8 mouse cellular contexts compared by ENCODE assay signal in genomic region chr10:81600738-81601203, GRCm38 (mm10). TPM values are rescaled to one million over a fixed set of nuclear protein-coding genes. Genes with fewer than 3 reads are reported as not detected.
DNase-seq lines count a peak whose midpoint lies in the region; ATAC-seq and TF ChIP-seq lines count a peak whose summit lies in the region.

TSS of gene Tle6 (minus strand) at chr10:81601073.

- no peak within 1 kb of the TSS for H3K27ac ChIP-seq in bone marrow macrophage, adult 2 months (ENCODE audit: insufficient read depth, low read depth, low read length)
- H3K27ac ChIP-seq in embryonic fibroblast, embryonic 13.5 days (ENCODE audit: insufficient read depth, low read length) = no peak within 1 kb of the TSS
- peak within 1 kb of the TSS; percentile 83 for H3K27ac ChIP-seq in heart, embryonic 10.5 days
- H3K27ac ChIP-seq in kidney, embryonic 15.5 days = peak within 1 kb of the TSS; percentile 91

- H3K4me2 ChIP-seq in kidney, embryonic 15.5 days = peak within 1 kb of the TSS; percentile 57

- WGBS in heart, embryonic 10.5 days = under 1% methylated on average over 28 of the region's 28 CpGs
- under 1% methylated on average over 26 of the region's 28 CpGs for WGBS in kidney, embryonic 15.5 days

- H3K9ac ChIP-seq in kidney, embryonic 15.5 days = no peak within 1 kb of the TSS

- H3K36me3 ChIP-seq in heart, embryonic 10.5 days = no peaks in the 10 kb centered on the region
- no peaks in the 10 kb centered on the region for H3K36me3 ChIP-seq in kidney, embryonic 15.5 days

- ATAC-seq in kidney, embryonic 15.5 days (replicated peaks; ENCODE audit: low FRiP score) = peak; percentile 79
- ATAC-seq in monocyte, adult 5-6 weeks (replicated peaks; ENCODE audit: insufficient number of reproducible peaks, low FRiP score, low TSS enrichment, poor library complexity, severe bottlenecking) = peak; percentile 52

- H3K4me3 ChIP-seq in bone marrow macrophage, adult 2 months (ENCODE audit: insufficient read depth, low read length) = peak within 1 kb of the TSS; percentile 51
- no peak within 1 kb of the TSS for H3K4me3 ChIP-seq in embryonic fibroblast, embryonic 13.5 days (ENCODE audit: insufficient read depth, low read length)
- peak within 1 kb of the TSS; percentile 48 for H3K4me3 ChIP-seq in heart, embryonic 10.5 days
- H3K4me3 ChIP-seq in kidney, embryonic 15.5 days (replicated peaks) = peak within 1 kb of the TSS; percentile 30

- peaks cover 27% of the 10 kb centered on the region for H3K4me1 ChIP-seq in bone marrow macrophage, adult 2 months (ENCODE audit: control insufficient read depth, insufficient read depth, low read length)
- H3K4me1 ChIP-seq in embryonic fibroblast, embryonic 13.5 days (ENCODE audit: control insufficient read depth, insufficient read depth, low read length) = peaks cover 7% of the 10 kb centered on the region
- peaks cover 62% of the 10 kb centered on the region for H3K4me1 ChIP-seq in heart, embryonic 10.5 days
- H3K4me1 ChIP-seq in kidney, embryonic 15.5 days = peaks cover 88% of the 10 kb centered on the region

- peaks cover 13% of the 10 kb centered on the region for H3K27me3 ChIP-seq in heart, embryonic 10.5 days (ENCODE audit: insufficient read depth, poor library complexity, severe bottlenecking)
- H3K27me3 ChIP-seq in kidney, embryonic 15.5 days = peaks cover under 1% of the 10 kb centered on the region; the same call in 1 of the 2 replicates

- no peak for TF ChIP-seq POLR2A in bone marrow macrophage, adult 2 months (IDR thresholded peaks at IDR 0.05; ENCODE audit: borderline replicate concordance, low read depth, low read length)
- no peak for TF ChIP-seq POLR2A in embryonic fibroblast, embryonic 13.5 days (IDR thresholded peaks at IDR 0.05; ENCODE audit: low read depth, low read length)

- no peaks in the 10 kb centered on the region for H3K9me3 ChIP-seq in heart, embryonic 10.5 days
- no peaks in the 10 kb centered on the region for H3K9me3 ChIP-seq in kidney, embryonic 15.5 days (replicated peaks)

- TF ChIP-seq CTCF in bone marrow macrophage, adult 2 months (IDR thresholded peaks at IDR 0.05; ENCODE audit: low read depth, low read length) = no peak
- no peak for TF ChIP-seq CTCF in embryonic fibroblast, embryonic 13.5 days (IDR thresholded peaks at IDR 0.05; ENCODE audit: borderline replicate concordance, insufficient read depth, low read length)

- DNase-seq in 416B (ENCODE audit: low read depth) (peak; percentile 99), liver (peak; percentile 97)
- peak; percentile 99 for DNase-seq in heart, embryonic 10.5 days (ENCODE audit: low spot score)
- peak; percentile 90 to 95 for DNase-seq in spleen, postnatal 4 days (ENCODE audit: low spot score in 2 of 2)

RNA-seq across cellular contexts. Expression of gene Tle6, which starts in this region (rescaled TPM):
- 42.3 and 47.9 TPM in 2 replicates for polyA plus RNA-seq in bone marrow macrophage, adult 2 months (2012; ENCODE audit: insufficient read depth, insufficient read length, missing spikeins)
- polyA plus RNA-seq in embryonic fibroblast, embryonic 13.5 days (2011; ENCODE audit: insufficient read length, low read depth, missing spikeins) = 16.5 and 26.4 TPM in 2 replicates
- 29.0 and 33.9 TPM in 2 replicates for polyA plus RNA-seq in heart, embryonic 10.5 days (2016; fragmentation: Nextera tagmentation; extraction: Ambion mirVana)
- polyA plus RNA-seq in kidney, embryonic 15.5 days (2015; fragmentation: Nextera tagmentation; extraction: Ambion mirVana) = 15.6 and 16.8 TPM in 2 replicates
- total RNA-seq in monocyte, adult 5-6 weeks (2017) = not detected in 3 replicates

Comparison
In these comparisons a context has a peak if more than half of its experiments do, and no peak if none do; other contexts are left out.
1. Peak in ATAC-seq in monocyte, adult 5-6 weeks; RNA of the gene not detected or under 1 TPM.
2. H3K27ac ChIP-seq: peak in heart, embryonic 10.5 days (single experiment) and kidney, embryonic 15.5 days (single experiment); none in bone marrow macrophage, adult 2 months (single experiment) and embryonic fibroblast, embryonic 13.5 days (single experiment).
3. Peak in every context shown above with its lines, with median percentiles within 50 percentile points of each other: DNase-seq.